Mouse (Mus musculus) kidney, adult 2 months (tissue): ENCODE measurements around the gene Dpagt1.

ENCODE experiments used
- CTCF ChIP-seq: fragments of 200-500 bp; conservative IDR thresholded peaks from 2 replicates; pipeline ENCODE4 v1.5.1; 2011; ENCODE audit warnings: low read depth, mild to moderate bottlenecking, control low read depth, low read length, moderate library complexity, mixed read lengths; ENCODE audit not compliant: insufficient read depth, insufficient read length
- POLR2A ChIP-seq: fragments of 200-500 bp; IDR thresholded peaks from one replicate; pipeline ENCODE4 v1.6.1; 2011; ENCODE audit warnings: low read depth, low read length, control low read depth

GRCm38 (mm10) chr9:44336093-44336406 lies 10.2 kb downstream of the Dpagt1 start:
- TF ChIP-seq POLR2A (no peak), CTCF (no peak)
